Mouse (Mus musculus): ENCODE results near the gene Szrd1.
"Not testable (repeated sequence)": the region's sequence is repeated elsewhere in the genome, so short reads cannot be mapped to it uniquely, and the experiment has no call there.

Gene Szrd1

DNA sequence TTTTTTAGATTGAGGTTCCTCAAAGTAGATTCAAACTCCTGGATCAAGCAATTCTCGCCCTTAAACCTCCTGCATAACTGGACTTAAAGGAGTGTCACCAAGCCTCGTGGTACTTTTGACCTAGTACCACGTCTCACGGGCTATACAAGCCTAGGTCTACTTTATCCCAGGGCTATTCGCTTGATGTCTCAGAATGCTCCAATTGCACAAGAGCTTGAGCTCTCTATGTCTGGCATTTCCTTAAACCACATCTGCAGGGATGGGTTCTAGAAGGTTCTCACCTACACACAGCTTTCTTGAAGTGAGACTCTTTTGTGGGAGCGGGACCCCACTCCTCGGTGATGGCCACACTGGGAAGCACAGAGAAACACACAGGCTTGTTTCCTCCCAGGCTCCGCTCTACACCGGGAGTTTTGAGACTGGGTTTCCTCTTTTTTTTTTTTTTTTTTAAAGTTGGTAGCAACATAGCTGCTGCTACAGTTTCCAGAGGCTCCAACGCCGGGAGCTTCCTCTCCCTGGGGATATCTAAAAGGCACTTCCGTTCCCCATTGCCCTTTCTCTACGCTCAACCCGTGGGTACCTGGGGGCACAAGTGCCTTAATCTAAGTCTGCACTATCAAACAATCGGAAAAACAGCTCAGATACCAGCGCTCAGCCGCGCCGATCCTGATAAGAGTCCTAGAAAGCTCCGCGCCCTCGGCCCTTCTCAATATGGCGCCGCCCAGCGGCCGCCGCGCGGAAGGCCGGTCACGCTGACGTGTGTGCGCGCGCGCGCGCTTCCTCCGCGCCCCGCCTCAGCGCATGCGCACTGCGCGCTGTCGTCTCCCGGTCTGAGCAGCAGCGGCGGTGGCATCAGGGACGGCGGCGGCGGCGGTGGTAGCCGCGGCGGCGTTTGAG is 7.8 kb upstream of the Szrd1 start, which contains the start of gene Fbxo42:
Gene Fbxo42 (plus strand): TSS at position 802 of the 897 bp plus-strand sequence.
- peak; percentile 87 to 88 for DNase-seq (ENCODE audit: low spot score in 2 of 2)

GRCm38 (mm10) chr4:141146491-141147033 is 7.0 kb upstream of the Szrd1 start:
- no peak for DNase-seq (ENCODE audit: low spot score in 2 of 2)

GRCm38 (mm10) chr4:141145124-141145523 is 5.5 kb upstream of the Szrd1 start:
- not testable (repeated sequence) for DNase-seq (ENCODE audit: low spot score in 2 of 2)

- DNase-seq (ENCODE audit: low spot score in 2 of 2), result peak; percentile 61 to 69
These were observed 2.8 kb upstream of the Szrd1 start for GRCm38 (mm10) chr4:141142285-141142811.

DNA sequence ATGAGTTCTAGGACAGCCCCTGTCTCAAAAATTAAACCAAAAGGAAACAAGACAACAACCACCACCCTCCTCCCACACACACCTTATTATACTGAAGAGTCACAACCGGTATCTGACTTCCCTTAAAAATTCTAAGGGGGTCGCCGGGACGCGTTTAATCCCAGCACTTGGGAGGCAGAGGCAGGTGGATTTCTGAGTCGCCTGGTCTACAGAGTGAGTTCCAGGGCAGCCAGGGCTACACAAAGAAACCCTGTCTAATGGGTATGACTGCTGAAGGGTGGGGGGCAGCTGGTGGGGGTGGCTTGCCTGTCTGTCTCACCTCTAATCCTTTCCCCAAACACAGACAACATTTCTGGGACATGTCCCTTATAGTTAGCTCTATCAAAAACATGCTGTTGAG is 1.4 kb upstream of the Szrd1 start:
- no peak for DNase-seq (ENCODE audit: low spot score in 2 of 2)

DNA sequence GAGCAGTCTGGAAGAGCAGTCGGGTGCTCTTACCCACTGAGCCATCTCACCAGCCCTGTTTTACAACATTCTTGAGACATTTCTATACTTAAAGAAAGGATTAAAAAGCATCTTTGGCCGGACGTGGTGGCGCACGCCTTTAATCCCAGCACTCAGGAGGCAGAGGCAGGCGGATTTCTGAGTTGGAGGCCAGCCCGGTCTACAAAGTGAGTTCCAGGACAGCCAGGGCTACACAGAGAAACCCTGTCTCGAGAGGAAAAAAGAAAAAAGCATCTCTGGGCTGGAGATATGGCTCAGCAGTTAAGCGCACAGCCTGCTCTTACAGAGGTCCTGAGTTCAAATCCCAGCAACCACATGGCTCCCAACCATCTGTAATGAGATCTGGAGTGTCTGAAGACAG is 779 bp upstream of the Szrd1 start:
- not testable (repeated sequence) for DNase-seq (ENCODE audit: low spot score in 2 of 2)

DNA sequence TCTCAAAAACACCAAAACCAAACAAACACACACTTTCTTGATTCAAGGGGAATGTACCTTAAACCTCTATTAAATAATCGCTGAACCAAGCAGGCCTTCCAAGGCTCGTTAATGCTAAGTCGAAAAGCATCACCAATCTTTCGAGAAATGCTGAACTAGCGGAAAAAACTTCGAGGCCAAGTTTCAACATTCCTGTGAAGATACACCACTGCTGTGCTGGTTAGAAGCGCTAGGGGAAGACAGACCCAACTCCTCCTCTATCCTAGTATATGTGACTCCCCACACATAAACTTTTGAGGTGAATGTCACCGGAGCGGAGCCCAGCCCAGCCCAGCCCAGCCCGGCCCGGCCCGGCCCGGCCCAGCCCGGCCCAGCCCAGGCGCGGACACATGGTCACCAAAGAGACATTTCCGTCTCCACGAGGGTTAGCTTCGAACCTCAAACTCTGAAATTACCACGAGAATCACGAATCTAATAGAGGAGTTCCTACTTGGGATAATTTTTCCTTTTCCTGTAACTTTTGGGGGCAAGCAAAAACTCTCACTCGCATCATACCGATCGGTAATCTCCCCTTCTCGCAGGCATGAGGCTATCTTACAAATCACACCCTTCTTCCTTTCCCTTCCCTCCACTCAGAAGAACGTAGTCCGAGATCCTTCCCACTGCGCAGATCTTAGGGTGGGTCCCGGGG is 1.0 kb downstream of the Szrd1 start:
- no peak for DNase-seq (ENCODE audit: low spot score in 2 of 2)

GRCm38 (mm10) chr4:141137740-141138139 is 1.8 kb downstream of the Szrd1 start:
- not testable (repeated sequence) for DNase-seq (ENCODE audit: low spot score in 2 of 2)

DNA sequence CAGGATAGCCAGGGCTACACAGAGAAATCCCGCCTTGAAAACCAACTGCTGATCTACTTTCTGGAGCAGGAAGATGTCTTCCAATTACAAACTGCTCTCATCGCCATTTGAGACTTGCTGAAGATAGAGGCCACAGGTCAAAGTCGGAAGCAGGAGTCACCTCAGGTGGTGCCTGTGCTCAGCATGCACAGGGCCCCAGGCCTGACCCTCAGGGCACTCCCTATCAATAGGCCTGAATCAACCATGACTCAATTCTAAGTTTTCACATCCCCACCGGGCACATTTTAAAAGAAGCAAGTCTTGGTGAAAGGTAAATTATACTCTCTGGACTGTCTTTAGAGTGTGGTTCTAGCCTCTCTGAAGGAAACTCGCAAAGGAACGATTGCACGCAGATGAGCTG is 3.4 kb downstream of the Szrd1 start:
- no peak for DNase-seq (ENCODE audit: low spot score in 2 of 2)

GRCm38 (mm10) chr4:141134751-141135530 is 4.6 kb downstream of the Szrd1 start:
- no peak for DNase-seq (ENCODE audit: low spot score in 2 of 2)

GRCm38 (mm10) chr4:141134031-141134441 is 5.5 kb downstream of the Szrd1 start:
- DNase-seq (ENCODE audit: low spot score in 2 of 2), result no peak

DNA sequence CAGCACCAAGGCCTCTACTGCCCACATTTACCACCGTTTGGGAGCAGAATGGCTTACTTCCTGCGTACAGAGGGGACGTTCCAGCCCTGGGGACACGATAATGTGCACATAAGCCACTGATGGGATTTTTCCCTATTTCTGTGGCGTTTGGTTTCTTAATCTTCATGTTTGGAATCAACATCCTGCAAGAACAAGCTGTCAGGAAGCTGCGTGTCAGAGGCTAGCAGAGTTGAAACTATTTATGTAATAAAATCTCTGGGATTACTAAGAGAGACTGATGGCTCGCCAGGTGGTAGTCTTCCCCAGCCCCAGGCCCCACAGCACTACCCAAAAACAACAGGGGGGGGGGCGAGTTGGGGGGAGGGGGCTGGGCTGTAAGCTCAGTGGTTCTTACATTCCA is 6.3 kb downstream of the Szrd1 start:
- DNase-seq (ENCODE audit: low spot score in 2 of 2), result no peak

- DNase-seq (ENCODE audit: low spot score in 2 of 2), result no peak
These were observed 7.4 kb downstream of the Szrd1 start for GRCm38 (mm10) chr4:141132191-141132590.

GRCm38 (mm10) chr4:141131531-141132061 is 8.0 kb downstream of the Szrd1 start:
- DNase-seq (ENCODE audit: low spot score in 2 of 2), result no peak

DNA sequence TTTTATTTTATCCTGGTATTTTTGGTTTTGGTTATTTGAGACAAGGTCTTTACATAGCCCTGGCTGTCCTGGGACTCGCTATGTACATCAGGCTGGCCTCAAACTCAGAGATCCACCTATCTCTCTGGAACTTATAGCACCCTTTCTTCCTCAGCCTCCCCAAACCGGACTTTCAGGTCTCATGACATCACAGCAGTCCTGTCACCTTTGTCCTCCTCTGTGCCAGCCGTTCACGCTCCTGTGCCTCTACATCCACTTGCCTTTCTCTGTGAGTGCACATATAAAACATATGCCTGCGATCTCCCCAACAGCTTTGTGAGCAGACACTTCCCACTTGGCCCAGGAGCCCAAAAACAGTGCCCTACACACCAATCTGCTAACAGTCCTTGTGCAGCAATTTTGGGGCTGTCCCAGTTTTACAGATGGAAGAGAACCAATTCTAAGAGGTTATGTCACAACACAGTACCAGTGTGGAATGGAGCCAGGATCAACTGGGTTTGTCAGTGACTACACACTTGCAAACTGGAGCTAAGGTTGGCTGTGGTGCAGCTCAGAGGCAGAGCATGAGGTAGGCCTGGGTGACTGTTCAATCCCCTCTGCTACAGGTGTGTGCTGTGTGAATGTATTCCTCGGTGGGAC is 8.8 kb downstream of the Szrd1 start:
- no peak for DNase-seq (ENCODE audit: low spot score in 2 of 2)

DNA sequence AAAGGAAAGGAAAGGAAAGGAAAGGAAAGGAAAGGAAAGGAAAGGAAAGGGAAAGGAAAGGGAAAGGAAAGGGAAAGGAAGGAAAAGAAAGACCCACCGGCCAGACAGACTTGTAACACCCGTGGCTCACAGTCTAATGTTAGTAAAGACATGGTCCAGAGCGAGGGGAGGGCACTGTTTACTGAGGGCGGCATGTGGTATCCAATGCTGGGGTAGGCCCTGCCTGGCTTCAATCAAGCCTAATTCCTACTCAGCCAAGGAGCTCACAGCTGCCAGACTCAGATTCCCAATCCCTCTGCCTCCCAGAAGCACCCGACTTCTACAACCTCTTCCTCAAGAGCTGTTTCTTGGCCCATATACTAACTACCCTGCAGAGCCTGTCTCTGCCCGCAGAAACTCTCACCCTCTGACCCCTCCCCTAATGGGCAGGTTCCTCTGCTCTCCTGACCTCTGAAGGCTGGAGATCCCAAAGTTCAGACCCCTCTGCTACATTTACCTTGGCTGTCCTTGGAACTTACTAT is 10.3 kb downstream of the Szrd1 start:
- no peak for DNase-seq (ENCODE audit: low spot score in 2 of 2)

GRCm38 (mm10) chr4:141123065-141123464 is 16.5 kb downstream of the Szrd1 start:
- DNase-seq (ENCODE audit: low spot score in 2 of 2), result no peak

GRCm38 (mm10) chr4:141122663-141123062 is 16.9 kb downstream of the Szrd1 start:
- DNase-seq (ENCODE audit: low spot score in 2 of 2), result no peak

DNA sequence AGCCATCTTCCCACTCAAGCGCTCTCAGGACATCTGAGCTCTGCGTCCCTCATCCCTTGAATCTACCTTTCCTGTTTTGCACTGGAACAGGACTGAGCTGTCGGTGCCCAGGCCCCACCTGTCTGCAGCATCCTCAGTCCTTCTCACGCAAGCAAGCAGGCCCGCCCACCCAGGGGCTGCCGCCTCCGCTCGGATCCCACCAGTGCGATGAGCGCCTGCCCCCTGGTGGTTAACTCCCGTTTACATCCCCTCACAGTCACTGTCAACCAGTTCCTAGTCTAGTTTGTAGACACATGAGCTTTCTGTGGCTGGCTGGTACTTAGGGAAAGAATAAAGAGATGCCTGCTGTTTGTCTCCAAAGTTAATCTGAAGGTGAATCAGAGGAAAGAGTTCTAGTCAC is 18.9 kb downstream of the Szrd1 start:
- DNase-seq (ENCODE audit: low spot score in 2 of 2), result peak; percentile 52 to 53

DNA sequence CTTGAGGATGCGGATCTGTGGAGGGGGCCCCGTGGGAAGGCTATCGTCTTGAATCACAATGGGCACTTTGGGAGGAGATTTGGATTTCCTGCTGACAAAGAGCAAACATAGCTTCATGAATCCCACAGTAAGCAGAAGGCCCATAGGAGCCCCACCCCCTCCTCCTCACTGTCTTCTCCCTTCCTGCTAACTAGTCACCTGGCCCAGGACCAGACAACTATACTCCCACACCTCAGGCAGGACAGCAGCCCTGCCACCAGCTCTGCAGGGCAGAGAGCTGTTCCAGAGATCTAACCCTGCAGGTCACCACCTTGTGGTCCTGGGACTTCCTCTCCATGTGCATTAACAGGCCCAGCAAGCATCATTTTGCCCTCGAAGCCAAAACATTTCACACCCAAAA is 20.9 kb downstream of the Szrd1 start:
- no peak for DNase-seq (ENCODE audit: low spot score in 2 of 2)

GRCm38 (mm10) chr4:141115398-141115797 is 24.2 kb downstream of the Szrd1 start:
- DNase-seq (ENCODE audit: low spot score in 2 of 2), result no peak
